Mouse (Mus musculus) left cerebral cortex, postnatal 14 days (tissue): Measurements from ENCODE around the gene Ddx27. TPM values are rescaled to one million over a fixed set of nuclear protein-coding genes. Genes with fewer than 3 reads are reported as not detected.

Experiments used
- DNase-seq, 2 experiments: peaks; one replicate each; pipeline ENCODE4 v3.0.0; 2021 to 2022; ENCODE audit warnings: low spot score in 2 of 2, mixed read lengths in 1 of 2
- intact Hi-C: fragments of 180-260 bp; cut with DNase I; formaldehyde crosslinking; loops from one replicate; pipeline ENCODE4 v1.15.1; 2025
- total RNA-seq, 2 experiments: library from RNA; stranded (reverse); gene quantifications; 2 replicates each; pipeline ENCODE4 v1.2.3; 2021

Gene Ddx27
- total RNA-seq, 2 experiments from 2014 or later, result 29.0 to 31.3 TPM

DNA sequence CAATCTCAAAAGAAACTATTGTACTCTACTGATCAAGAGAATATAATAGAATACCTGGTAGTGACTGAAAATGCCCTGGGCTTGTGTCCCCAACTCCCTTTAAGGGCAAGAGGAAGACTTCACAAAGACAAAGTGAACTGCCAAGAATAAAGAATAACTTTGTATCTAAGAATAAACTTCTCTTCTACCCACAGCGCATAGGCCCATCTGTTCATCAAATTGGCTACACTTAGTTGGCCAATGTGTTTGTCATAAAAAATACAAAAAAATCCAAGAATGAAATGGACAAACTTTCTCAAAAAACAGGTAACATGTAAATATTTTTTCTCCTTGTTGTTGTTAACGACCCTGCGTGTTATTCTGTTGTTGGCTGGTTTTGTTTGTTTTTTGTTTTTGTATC lies 4.4 kb upstream of the Ddx27 start:
- intact Hi-C loops, result no loop called here
- peak in 1 of 2 experiments; percentile 24 for DNase-seq

DNA sequence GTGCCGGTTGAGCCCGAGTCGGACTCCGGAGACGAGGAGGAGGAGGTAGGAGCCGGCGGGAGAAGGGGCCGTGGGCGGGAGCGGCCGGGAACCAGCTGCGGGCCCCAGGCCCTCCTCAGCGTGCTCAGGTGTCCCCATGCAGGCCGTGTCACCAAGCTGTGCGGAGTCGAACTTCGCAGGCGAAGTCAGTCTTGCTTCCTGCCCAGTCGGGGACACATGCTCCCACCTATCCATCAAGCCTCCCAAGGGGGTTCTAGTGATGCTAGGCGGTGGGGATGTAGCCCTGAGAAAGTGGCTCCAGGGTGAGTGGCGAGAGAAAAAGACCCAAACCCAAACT lies 357 bp downstream of the Ddx27 start:
- no peak for DNase-seq
- intact Hi-C loops, result no loop called here

DNA sequence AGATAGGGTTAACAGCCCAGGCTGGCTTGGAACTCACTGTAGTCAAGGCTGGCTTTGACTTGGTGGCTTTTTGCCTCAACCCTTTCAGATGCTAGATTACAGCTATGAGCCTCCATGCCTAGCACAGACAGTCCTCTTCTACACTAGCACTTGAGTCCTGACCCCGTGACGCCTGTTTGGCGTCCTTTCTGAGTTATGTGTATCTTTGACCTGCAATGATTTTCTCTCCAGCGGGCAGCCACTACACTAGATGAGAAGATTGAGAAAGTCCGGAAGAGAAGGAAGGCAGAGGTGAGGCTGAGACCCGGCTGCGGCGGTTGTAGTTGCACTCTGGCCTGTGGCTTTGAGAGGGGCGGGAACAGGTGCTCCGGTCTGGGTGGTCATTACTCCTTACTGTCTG lies 4.4 kb downstream of the Ddx27 start:
- intact Hi-C loops, result no loop called here
- no peak for DNase-seq

DNA sequence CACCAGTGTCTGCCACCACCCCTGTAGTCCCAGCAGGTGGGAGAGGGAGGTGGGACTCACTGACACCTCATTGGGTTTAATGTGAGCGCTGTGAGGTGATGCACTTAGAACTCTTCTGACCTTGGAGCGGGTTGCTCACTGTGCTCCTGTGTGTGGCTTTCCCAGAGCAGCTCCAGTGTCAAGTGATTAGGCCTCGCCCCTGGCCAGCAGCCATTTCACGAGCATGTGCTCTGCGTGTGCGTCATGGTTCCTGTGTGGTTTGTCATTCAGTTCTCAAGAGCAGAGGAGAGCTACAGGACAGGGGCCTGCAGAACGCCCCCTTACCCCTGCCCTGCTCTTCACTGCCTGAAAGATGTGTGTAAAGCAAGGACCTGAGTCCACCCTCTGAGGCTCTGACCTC lies 13.6 kb downstream of the Ddx27 start:
- intact Hi-C loops, result no loop called here
- DNase-seq, result no peak

DNA sequence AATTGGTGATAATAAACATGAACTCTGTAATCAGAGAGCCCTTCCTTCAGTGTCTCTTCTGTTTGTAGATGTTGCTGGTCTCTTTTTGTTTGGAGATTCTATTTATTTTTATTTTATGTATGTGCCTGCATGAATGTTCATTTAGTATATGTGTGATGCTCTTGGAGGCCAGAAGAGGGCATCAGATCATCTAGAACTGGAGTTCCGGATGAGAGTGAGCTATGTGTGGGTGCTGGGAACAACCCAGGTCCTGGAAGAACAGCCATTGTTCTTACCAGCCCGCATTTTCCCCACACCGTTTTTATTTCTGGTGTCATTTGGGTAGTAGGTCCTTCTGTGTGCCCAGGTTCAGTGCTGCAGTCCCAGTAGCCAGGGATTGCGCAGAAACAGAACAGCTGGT lies 15.5 kb downstream of the Ddx27 start:
- no peak for DNase-seq
- intact Hi-C loops, result no loop called here

DNA sequence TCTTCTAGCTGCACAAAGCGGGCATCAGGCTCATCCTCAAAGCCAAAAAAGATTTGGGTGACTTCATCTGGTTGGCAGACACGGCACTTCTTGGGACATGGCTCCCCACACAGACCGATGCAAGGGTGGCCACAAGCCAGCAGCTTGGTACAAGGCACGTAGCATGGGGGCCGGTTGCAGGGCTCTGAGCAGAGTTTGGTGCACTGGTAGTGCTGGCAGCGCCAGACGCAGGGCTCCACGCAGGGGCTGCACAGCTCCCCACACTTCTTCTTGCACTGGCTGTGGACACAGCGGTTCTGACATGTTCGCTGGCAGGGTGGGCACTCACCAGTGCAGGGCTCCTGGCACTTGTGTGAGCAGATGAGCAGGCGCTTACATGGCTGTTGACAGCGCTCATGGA lies 22.7 kb downstream of the Ddx27 start:
- intact Hi-C loops, result no loop called here

DNA sequence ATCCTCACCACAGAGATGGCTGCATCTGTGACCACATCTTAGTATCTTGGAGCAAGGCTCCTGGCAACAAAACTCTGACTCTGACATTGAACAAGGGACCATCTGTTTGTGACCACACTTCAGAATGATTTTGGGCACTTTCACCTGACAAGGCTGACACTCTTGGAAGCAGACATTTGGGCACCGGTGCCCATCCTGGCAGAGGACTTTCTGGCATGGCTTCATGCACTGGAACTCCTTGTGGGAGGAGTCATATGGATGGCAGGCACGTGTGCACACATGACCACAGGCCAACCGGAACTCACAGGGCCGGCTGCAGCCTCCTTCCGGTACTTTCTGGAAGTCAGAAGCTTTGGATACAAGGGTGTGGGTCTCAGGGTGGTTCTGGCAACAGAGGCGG lies 23.3 kb downstream of the Ddx27 start:
- DNase-seq, result no peak
- intact Hi-C loops, result no loop called here

More for the DNA sequence above, 22.7 kb downstream of the Ddx27 start:
- no peak for DNase-seq

DNA sequence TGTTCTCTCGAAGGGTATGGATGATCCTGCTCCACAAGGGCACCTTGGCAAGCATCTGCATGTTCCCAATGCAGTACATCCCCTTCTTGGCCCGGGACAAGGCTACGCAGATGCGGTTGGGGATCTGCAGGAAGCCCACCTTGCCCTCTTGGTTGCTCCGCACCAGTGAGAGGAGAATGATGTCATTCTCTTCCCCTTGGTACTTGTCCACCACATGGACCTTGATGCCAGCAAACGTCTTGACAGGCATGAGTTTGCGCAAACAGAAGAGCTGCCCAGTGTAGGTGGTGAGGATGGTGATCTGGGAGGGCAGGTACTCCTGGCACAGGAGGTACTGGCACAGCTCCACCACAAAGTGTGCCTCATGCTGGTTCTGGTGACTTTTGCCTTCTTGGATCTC lies 23.7 kb downstream of the Ddx27 start:
- DNase-seq, result no peak
- intact Hi-C loops, result no loop called here

DNA sequence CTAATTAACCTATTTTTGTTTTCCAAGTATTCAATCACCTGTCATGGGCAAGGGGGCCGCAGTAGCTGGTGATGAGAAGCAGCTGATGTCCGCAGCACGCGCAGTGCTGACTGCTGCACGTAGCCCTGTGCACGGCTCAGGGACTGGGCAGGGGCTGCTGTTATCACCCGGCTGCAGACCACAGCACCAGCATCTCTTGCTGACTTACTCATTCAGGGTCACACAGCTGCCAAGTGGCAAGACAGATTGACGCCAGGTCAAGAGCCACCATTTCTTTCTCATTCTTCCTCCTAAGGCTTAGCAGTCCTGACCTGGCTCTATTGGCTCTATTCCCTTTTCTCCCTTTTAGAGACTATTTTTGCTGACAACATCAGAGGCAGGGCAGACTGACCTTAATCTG lies 24.4 kb downstream of the Ddx27 start:
- DNase-seq, result no peak
- intact Hi-C loops, result no loop called here

DNA sequence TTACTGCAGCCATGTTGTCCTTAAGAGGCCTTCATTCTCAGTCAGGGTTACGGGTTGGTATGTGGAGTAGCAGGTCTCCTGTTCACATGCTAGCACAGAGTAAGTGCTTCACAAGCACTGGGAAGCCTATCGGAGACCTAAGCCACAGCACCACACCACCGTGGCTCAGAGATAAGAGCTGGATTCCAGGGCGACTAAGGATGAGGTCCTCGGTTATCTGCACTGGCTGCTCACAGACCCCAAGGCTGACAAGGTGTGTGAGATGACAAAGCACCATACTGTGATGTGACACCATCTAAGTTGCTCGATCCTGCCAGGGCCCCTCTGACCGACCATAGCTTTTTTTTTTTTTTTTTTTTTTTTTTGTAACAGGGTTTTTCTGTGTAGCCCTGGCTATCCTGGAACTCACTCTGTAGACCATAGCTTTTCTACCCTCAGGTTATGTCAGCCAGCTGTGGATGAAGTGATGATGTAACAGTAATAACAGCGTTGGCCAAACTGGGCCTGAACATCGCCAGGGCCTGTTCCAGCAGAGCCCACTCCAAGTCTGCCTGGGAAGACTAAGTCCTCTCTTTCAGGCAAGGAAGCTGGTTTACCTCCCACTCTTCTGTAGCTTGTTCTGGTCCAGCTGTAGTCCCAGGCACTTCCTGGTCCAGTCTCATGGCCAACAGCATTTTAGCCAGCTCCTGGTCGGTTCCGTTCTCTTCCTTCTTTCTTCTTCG lies 28.6 kb downstream of the Ddx27 start:
- DNase-seq, result no peak
- intact Hi-C loops, result no loop called here

DNA sequence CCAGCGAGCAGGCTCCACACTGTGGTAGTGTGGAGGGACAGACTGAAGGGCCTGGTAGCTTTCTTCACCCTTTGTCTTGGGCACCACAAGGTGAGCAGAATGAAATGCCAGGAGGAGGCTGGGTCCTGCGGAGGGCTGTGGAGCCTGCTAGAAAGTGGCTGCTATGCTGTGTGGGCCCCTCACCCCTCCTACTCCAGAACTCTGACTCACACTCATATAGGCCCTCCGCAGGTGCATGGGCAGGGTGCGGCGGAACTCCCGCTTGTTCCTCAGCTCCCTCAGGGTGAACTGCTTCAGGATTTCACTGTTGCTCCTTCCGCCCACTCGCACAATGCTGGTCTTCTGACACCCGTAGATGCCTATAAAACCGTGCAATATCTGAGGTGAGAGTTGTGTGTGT lies 33.2 kb downstream of the Ddx27 start:
- DNase-seq, result no peak
- intact Hi-C loops, result no loop called here

DNA sequence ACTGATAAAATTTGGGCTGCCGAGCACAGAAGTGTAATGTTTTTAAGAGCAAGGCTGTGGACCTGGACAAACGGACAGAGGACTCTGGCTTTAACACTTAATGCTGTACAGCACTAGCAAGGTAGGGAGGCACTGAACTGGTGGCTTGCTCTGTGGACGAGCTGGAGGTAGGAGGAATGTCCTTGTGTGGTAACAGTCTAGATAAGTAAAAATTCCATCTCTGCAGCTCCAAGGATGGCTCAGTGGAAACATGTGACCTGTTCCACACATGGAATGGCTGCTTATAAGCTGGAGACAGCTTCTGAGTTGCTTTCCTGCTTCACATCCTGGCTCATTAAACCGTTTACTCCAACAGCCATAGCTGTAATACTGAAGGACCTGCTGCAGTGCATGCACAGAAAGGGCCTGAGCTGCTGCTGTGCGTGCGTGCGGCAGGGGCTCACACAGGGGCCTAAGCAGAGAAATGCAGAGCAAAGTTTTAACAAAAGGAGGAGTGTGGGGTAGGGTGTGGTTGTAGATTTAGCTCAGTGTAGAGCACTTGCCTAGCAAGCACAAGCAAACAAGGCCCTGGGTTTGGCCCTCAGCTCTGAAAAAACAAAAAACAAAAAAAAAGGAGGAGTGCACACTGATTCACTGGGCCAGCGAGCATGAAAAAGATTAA lies 33.8 kb downstream of the Ddx27 start:
- intact Hi-C loops, result no loop called here
- DNase-seq, result no peak

DNA sequence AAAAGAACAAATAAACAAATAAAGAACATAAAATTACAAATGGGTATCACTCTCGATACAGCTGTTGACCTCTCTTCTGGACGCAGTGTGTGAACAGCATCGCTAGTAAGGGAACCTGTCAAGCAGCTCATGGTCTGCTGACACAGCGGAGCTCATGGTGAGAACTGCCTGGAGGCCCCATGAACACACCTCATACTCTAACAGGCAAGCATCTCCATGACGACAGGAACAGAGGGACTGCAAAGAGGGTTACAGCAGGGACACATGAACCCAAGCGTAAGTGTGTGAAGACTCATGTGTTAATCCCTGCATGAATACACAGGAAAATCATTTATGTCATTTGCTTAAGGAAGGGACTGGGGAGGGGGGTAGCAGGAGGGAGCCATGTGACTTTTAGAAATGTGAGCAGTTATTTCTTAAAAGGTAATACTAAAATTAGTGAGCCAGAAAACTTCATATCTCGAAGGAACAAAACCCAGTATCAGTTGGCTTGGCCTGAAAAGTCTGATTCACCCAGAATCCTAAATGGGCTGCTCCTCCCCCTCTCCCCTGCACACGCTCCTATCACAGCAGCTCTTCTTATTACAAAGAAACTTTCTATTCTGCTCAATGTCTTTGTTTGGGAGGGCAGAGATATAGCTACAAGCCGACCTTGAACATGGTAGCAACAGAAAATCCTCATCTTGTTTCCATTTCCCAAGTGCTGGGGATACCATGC lies 38.3 kb downstream of the Ddx27 start:
- intact Hi-C loops, result no loop called here

DNA sequence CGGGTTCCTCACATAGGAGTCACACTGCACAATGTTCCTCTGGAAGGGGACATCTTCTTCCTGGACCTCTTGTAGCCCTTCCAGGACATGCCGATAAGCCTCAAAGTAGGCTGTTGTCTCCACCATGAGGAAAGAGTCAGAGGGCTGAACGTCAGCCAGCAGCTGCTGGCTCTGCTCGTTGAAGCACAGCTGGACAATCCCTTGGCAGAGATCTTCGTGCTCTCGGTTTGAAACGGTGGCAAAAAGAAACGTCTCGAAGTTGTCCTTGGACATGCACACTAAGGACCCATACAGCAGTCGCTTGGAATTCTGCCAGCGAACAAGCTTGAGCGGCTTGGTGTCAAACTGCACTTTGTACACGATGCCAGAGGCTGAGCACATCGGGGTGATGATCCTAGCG lies 40.4 kb downstream of the Ddx27 start:
- no peak for DNase-seq
- intact Hi-C loops, result no loop called here

More for the DNA sequence above, 38.3 kb downstream of the Ddx27 start:
- no peak for DNase-seq

DNA sequence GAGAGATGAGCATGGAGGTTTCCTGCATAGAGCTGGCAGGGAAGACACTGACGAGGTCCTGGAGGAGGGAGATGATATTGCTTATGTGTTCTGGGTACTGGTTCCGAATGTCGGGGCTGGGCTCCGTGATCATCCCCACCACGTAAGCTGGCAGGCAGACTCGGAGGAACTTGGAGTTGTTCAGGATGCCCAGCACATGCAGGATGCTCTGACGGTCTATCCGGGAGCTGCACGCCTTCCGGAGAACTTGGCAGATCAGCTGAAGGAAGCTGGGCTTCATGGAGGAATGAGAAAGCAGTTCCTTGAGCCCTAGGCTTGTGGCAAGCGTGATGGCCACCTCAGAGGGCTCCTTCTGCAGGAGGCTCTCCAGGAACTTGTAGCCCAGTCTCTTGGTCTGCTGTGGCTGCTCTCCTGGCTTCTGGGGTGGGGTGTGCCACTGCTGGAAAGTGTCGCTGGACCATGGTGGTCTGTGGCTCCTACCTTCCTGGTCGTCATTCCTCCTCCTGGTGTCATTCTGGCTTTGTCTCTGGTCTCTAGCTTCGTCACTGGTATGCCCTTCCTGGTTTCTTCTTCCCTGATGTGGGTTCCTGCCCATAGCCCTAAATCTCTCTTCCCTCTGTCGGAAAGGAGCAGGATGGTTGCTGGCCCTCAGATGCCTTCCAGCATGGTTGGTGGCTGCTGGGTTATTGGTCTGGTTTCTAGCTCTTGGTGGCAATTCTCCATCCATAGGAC lies 41.4 kb downstream of the Ddx27 start:
- intact Hi-C loops, result no loop called here
- no peak for DNase-seq

DNA sequence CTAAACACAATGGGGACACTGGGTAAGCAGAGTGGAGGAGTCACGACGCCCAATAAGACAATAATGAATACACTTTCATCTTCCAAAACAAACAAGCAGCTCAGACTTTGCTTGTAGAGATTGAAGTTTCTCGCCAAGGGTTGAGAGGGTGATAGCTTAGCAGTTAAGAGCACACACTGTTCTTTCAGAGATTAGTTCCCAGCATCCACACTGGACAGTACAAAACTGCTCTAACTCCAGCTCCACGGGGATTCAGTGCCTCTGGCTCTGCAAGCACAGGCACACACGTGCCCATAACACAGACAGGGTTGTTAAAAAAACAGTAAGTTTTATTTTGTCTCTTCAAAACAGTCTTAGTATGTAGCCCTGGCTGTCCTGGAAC lies 41.9 kb downstream of the Ddx27 start:
- DNase-seq, result no peak
- intact Hi-C loops, result no loop called here

DNA sequence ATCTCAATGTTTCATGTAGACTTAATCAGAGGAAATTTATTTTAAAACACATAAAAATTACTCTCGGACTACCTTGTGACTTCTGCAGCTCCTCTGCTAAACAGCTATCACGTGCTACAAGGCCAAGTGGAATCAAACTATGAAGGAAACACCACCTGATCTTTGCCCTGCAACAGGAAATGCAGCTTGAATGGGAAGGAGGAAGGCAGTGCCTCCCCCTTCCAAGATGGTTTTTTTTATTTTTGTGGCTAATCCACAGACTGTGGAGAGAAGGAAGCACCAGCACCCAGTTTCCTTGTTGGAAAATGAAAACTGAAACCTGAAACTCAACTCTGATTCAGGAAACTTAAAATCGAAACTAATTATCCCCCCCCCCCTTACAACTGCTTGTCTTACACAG lies 43.2 kb downstream of the Ddx27 start:
- DNase-seq, result no peak
- intact Hi-C loops, result no loop called here

DNA sequence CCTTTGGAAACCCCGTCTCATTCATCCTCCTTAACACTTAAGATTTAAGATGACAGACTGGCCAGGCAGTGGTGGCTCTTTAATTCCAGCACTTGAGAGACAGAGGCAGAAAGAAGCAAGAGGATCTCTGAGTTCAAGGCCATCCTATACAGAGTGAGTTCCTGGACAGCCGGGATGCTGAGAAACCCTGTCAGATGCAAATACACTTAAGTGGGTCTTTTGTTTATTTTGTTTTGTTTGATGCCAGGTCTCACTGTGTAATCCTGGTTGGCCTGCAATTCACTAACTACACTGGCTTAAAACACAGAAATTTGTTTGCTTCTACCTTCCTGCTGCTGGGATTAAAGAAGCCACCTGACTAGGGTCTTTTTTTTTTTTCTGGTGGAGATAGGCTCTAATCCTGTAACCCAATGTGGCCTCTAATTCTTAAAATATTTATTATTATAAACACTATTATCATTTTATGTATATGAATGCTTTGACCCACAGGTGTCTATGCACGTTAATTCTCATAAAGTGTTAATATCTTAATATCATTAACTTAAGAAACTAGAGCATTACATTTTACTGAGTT lies 43.9 kb downstream of the Ddx27 start:
- no peak for DNase-seq
- intact Hi-C loops, result no loop called here

DNA sequence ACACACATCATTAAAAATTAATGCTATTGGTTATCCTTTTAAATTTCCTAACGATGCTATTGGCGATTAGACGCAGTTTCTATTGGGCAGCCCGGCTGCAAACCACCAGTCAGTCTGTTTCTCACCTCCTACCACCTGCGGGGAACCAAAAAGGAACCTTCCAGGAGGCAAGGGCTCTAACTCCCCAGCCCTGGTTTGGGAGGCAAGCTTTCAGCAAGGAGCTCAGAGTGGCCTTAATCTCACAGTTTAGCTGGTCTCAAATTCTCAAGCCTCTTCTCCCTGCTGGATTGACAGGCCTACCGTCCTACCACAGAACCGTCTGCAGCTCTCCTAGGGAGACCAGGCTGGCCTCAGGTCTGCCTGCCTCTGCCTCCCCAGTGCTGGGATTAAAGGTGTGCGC lies 44.5 kb downstream of the Ddx27 start:
- intact Hi-C loops, result no loop called here
- no peak for DNase-seq

DNA sequence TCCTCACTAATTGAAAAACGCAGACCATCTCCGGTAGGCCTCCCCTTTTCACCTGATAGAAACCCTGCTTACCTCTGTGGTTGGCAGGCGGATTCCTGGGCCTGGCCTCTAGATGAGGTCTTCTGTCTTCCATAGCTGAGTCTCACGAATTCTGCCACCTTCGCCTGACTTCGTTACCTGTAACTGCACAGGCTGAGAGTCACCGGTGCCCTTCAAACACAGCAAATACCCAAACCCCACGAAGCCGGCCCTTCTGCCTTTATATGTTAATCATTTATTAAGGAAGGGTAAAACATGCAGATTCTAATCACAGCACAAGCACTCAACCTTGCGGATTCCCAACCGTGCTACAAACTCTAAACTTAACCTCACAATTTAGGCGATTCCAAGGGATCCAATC lies 45.0 kb downstream of the Ddx27 start:
- no peak for DNase-seq
- intact Hi-C loops, result loop anchor here (5.0 kb wide), 1 partner anchor 362 kb away; the partner anchor contains the start of gene Slc9a8
